Mouse (Mus musculus) urinary bladder, postnatal 10 days (tissue): ENCODE data around the gene Prdx5.

ENCODE experiments used
- DNase-seq: peaks from one replicate; pipeline ENCODE4 v3.0.0; 2022; ENCODE audit warnings: low spot score

The Prdx5 gene

GRCm38 (mm10) chr19:6937541-6938465, 27.9 kb upstream of the Prdx5 start:
- DNase-seq, result no peak

DNA sequence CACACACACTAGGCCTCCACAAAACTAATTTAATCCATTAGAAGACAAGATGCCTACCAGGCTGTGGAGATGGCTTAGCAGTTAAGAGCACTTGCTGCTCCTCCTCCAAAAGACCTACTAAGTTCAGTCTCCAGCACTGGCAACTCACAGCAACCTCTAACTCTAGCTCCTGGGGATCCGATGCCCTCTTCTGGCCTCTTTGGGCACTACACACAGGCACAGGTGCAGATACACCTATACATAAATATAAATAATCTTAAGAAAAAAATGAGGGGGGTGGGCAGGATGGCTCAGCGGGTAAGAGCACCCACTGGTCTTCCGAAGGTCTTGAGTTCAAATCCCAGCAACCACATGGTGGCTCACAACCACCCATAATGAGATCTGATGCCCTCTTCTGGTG, 26.4 kb upstream of the Prdx5 start:
- no peak for DNase-seq

- DNase-seq, result no peak
Measured at GRCm38 (mm10) chr19:6934195-6934977, 24.5 kb upstream of the Prdx5 start, which contains the start of gene Kcnk4. Gene Kcnk4, minus strand, starts transcription at chr19:6934515.

DNA sequence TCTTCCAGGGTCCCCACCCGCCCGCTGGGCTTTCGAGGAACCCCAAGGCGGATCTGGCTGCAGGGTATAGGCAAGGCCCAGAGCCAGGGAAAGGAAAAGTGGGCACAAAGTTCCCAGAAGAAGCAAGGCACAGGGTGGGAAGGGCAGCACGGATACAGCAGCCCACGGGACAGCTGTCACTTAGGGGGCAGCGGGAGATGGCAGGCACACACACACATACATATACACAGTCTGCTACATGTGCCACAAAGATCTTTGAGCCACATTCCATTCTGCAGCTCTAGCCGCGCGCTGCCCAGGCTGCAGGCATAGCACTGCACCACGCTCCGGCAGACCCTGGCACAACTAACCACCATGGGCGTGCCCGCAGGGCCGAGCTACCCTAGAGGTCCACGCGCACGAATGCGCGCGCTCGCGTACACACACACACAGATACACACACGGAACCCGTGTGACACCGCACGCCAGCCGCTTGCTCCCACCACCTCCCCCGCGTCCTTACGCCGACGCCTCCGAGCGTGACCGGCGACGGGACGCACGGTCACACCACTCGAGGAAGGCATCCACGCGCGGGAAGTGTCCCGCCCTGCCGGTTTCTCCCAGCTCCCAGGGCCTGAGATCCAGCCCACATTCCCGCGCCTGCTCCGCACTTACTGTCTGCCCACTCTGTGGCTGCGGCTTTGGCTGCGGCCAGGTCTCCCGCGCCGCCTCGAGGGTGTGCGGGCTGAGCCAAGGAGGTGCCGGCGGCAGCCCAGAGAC, 23.7 kb upstream of the Prdx5 start:
- no peak for DNase-seq

GRCm38 (mm10) chr19:6933102-6933435, 23.2 kb upstream of the Prdx5 start:
- DNase-seq, result no peak

DNA sequence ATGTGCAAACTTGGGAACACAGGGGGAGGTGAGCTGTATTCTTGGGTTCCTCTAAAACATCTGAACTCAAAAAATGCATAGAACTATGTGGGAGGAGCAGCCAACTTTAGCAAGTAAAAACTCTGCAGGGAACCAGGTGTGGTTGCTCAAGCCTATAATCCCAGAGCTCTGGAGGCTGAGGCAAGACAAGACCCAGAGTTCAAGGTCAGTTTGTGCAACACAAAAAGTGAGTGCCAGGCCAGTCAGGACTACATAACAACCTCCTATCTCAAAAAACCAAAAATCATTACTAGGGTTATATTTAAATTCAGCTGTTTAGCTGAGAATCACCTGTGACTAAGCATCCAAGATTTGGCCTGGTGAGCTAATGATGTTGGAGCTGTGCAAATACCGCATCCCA, 22.1 kb upstream of the Prdx5 start:
- no peak for DNase-seq

GRCm38 (mm10) chr19:6931002-6931401, 21.1 kb upstream of the Prdx5 start:
- no peak for DNase-seq

GRCm38 (mm10) chr19:6928080-6928479, 18.2 kb upstream of the Prdx5 start:
- DNase-seq, result no peak

GRCm38 (mm10) chr19:6926559-6927255, 16.8 kb upstream of the Prdx5 start:
- DNase-seq, result no peak

DNA sequence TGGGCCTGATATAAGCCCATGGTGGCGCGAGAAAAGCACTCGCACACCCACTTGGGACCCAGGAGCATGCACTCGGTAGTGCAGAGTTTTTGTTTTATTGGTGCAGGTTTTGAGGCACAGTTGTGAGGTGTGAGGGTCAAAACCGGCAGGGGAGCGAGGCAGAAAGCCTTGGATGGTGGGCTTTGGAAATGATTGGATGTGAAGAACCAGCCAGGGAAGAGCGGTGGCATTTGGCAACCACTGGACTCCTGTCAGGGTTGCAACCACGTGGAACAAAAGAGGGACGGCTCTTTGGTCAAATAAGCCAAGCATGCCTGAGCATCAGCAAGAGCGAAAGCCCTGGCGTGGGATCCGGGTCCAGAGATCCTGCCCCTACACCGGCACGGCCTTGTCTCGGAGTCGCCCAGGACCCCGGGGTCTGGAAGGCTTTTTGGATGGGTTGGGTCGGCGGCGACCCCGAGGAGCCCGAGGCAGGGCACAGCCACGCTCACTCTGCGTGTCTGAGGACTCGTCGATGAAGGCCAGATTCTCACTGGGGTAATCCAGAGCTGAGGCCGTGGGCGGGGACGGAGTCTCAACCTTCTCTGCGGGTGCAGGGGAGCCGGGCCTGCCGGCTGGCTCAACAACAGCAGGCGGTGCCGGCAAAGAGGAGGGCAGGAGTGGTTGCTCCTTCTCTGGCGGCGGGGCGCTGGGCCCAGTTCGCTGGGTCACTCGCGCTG, 15.9 kb upstream of the Prdx5 start:
- no peak for DNase-seq

- no peak for DNase-seq
Measured at GRCm38 (mm10) chr19:6925307-6925573, 15.3 kb upstream of the Prdx5 start, which contains the start of gene Catsperz. Gene Catsperz, minus strand, starts transcription at chr19:6925380.

DNA sequence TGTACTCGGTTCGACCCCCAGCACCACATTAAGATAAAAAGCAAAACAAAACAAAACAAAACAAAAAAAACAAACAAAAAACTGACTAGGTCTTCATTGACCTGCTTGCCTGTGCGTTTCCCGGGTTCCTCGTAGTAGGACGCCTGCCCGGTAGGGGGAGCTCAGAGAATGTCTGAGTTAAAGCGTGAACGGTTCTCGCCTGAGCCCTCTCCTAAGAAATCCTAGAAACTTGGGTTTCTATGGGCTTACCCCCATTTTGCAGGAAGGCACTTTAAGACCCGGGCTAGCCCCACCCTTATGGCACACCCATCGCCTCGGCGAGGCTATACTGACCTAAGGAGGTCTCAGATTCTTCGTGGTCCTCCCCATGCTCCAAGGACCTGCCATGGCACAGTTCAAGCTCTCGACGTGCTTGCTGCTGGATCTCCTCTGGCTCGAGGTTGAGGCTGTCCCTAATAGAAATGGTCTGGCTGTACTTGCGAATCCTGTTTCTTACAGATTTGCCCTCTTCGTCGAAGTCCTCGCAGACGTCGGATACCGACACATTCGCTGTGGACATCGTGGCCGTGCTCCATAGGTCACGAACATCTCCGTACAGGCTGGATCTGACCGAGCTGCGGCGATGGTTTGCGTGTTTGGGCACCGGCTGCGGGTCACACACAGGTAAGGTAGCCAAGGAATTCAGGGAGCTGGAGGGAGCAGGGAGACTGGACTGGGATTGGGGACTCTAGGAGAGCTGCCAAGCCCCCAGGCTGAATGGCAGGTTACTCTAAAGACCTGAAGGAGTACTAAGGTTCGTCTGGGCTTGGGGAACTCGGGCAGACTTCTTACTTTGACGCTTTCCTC, 14.8 kb upstream of the Prdx5 start:
- peak; percentile 66 for DNase-seq

GRCm38 (mm10) chr19:6922901-6923735, 13.2 kb upstream of the Prdx5 start:
- DNase-seq, result no peak

DNA sequence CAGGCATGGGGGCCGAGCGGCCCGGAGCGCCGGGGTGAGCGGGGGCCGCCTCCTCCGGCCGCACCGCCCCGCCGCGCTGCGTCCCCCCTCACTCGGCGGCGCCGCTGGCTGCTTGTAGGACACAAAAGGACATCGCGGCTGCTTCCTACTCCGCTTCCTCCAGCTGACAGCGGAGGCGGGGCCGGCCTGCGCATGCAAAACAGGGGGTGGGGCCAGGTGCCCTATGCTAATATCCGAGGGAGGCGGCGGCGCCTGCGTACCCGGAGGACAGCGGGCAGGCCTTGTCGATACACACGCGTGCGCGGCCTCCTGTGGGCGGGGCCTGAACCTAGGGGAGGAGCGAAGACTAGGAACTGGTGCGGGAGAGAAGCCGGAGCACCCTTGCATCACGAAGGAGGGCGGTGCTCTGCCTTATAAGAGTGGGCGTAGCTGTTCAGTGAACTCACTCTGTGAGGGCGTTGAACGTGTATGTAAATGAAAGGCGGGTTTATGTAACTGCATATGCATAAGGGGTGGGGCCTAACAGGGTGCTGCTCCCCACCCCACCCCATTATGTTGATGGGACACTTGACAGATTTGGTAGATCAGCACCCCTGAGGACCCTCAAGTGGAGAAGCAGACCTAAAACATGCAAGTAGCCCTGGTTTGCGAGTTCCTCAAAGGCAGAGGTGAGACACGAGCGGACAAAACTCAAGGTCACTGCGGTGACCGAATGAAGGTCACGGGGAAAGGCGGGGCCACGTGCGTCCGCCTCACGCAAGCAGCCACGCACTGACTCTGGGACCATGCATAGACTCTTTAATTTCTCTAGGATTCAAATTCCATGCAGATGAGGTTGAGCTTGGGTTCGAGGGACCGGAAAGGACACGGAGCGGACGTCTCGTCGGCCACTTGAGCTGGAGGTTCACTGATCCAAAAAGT, 12.0 kb upstream of the Prdx5 start, which contains the start of gene Esrra:
Gene Esrra, minus strand, starts transcription at position 167 of the 921 bp plus-strand sequence.
- DNase-seq, result peak; percentile 100

DNA sequence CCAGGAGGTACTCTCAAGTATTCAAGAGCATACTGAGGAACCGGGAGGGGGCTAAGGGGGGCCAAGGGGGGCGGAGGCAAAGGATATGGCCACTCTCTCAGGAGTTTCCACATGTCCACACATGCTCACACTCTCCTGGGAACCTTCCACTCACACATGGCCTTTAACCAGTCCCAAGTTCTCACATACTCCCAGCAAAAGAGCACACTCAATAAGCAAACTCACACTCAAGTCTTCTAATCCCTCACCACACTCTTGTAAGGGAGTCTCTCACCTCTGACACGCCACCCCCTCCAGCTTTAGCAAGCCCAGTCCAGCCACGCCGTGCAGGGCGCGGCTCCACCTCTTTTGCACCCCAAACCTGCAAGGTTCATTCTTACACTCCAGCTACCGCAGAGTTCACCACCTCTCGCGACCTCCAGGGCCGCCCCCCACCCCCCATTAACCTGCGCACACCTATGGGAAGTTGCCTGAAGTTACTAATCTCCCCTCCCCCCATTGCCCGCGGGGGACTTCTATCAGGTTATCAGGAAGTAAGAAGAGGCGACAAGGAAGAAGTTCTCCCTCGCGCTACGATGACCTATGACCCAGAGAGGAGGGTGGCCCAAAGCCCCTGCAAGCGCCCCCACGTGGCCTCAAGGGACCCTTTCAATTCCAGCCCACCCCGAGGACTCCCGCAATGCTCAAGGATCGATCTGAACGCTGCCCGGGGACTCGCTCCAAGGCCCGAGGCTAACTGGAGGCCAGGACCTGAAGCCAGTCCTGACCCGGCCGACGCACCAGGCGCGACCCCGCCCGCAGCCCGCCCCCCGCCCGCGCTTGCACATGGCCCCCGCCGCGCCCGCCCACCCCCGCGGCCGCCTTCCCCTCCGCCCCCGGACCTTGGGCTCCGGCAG, 11.1 kb upstream of the Prdx5 start:
- no peak for DNase-seq

DNA sequence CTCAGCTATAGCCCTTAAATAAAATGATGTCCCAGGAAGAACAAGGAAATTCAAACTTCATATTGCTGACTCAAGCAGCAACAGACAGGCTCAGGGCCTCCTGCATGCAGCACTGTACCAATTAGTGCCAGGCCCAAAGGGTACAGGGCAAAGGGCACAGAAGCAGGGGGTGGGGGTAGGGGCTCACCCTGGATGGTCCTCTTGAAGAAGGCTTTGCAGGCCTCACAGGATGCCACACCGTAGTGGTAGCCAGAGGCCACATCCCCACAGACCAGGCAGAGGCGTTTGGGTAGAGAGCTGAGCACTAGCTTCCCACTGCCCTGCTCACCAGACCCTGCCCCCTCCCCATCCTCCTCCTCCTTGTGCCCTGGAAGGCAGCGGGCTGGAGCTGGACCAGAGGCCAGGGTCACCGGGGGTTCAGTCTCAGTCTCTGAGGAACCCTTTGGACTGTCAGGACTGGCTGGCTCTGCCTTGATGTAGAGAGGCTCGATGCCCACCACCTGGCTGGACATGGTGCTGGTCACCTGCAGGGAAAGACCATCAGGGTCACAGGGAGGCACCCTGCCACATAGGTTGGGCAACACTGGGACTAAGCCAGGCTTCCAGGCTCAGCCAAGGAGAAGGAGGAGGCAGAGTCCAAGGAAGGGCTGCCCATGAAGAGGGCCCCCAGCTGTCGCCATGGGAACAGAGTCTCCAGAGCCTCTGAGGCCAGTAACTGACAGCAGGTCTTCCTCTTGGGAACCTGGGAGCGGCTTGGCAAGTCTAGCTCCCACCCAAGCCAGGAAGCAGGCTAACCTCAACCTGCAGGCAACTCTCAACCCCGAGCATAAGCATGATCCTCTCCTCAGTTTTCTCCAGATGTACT, 10.2 kb upstream of the Prdx5 start:
- no peak for DNase-seq
